Mouse (Mus musculus): ENCODE measurements at regions not wholly inside any gene's neighbourhood (a gene's known extent, or its start where the extent isn't known, plus 50 kb on each side); places are given as distances from the start of the nearest gene placed in this dataset.
A peak's percentile ranks its signal among the peaks of the same experiment; 100 is the strongest.

- Histone ChIP-seq H3K27ac (replicated peaks; ENCODE audit: low read depth, low read length) (no peak overlapping the region), H3K4me2 (ENCODE audit: low read depth, severe bottlenecking) (no peak overlapping the region), H3K9ac (ENCODE audit: low read length) (no peak overlapping the region), H3K27me3 (ENCODE audit: control insufficient read depth, insufficient read depth, low read length) (no peaks in the 10 kb centered on the region), H3K9me3 (ENCODE audit: control insufficient read depth, low read length) (no peaks in the 10 kb centered on the region), H3K4me1 (ENCODE audit: control insufficient read depth, insufficient read depth, low read length) (no peaks in the 10 kb centered on the region), H3K36me3 (ENCODE audit: control insufficient read depth, insufficient read depth, low read length) (no peaks in the 10 kb centered on the region), H3K4me3 (ENCODE audit: low read depth, low read length) (no peak overlapping the region)
- ATAC-seq (ENCODE audit: insufficient number of reproducible peaks, low FRiP score, low TSS enrichment, low read depth): no peak
- DNase-seq (ENCODE audit: low spot score): no peak
- WGBS: 92% methylated on average over 4 of the region's 4 CpGs
These were observed 269.4 kb upstream of the Chd6 start for GRCm38 (mm10) chr2:161378313-161378712.

- Histone ChIP-seq H3K4me1 (ENCODE audit: control insufficient read depth, insufficient read depth, low read length) (no peaks in the 10 kb centered on the region), H3K27me3 (ENCODE audit: control insufficient read depth, insufficient read depth, low read length) (no peaks in the 10 kb centered on the region), H3K36me3 (ENCODE audit: control insufficient read depth, insufficient read depth, low read length) (no peaks in the 10 kb centered on the region), H3K9me3 (ENCODE audit: control insufficient read depth, low read length) (no peaks in the 10 kb centered on the region), H3K4me3 (ENCODE audit: low read depth, low read length) (no peak overlapping the region), H3K4me2 (ENCODE audit: low read depth, severe bottlenecking) (no peak overlapping the region), H3K27ac (replicated peaks; ENCODE audit: low read depth, low read length) (no peak overlapping the region), H3K9ac (ENCODE audit: low read length) (no peak overlapping the region)
- no peak for ATAC-seq (ENCODE audit: insufficient number of reproducible peaks, low FRiP score, low TSS enrichment, low read depth)
- 82% methylated on average over 3 of the region's 3 CpGs for WGBS
- DNase-seq (ENCODE audit: low spot score): no peak
These were observed 253.4 kb upstream of the Chd6 start for GRCm38 (mm10) chr2:161362325-161362724.

- H3K27ac ChIP-seq (replicated peaks; ENCODE audit: low read depth, low read length): no peak overlapping the region
- 40% methylated on average over 4 of the region's 4 CpGs for WGBS
- no peaks in the 10 kb centered on the region for H3K4me1 ChIP-seq (ENCODE audit: control insufficient read depth, insufficient read depth, low read length)
- DNase-seq (ENCODE audit: low spot score) (no peak), ATAC-seq (ENCODE audit: insufficient number of reproducible peaks, low FRiP score, low TSS enrichment, low read depth) (no peak)
- H3K36me3 ChIP-seq (ENCODE audit: control insufficient read depth, insufficient read depth, low read length): no peaks in the 10 kb centered on the region
- no peak overlapping the region for H3K9ac ChIP-seq (ENCODE audit: low read length)
- no peak overlapping the region for H3K4me2 ChIP-seq (ENCODE audit: low read depth, severe bottlenecking)
- H3K27me3 ChIP-seq (ENCODE audit: control insufficient read depth, insufficient read depth, low read length): no peaks in the 10 kb centered on the region
- no peak overlapping the region for H3K4me3 ChIP-seq (ENCODE audit: low read depth, low read length)
- no peaks in the 10 kb centered on the region for H3K9me3 ChIP-seq (ENCODE audit: control insufficient read depth, low read length)
These were observed 240.2 kb upstream of the Chd6 start for GRCm38 (mm10) chr2:161349110-161349509.

- DNase-seq (ENCODE audit: low spot score): no peak
- 81% methylated on average over 2 of the region's 2 CpGs for WGBS
These were observed 235.1 kb upstream of the Chd6 start for GRCm38 (mm10) chr2:161344018-161344417.

GRCm38 (mm10) chr2:161342648-161343047 is 233.8 kb upstream of the Chd6 start:
- no peak for DNase-seq (ENCODE audit: low spot score)
- no peak overlapping the region for H3K4me2 ChIP-seq (ENCODE audit: low read depth, severe bottlenecking)
- ATAC-seq (ENCODE audit: insufficient number of reproducible peaks, low FRiP score, low TSS enrichment, low read depth): no peak
- H3K4me1 ChIP-seq (ENCODE audit: control insufficient read depth, insufficient read depth, low read length): peaks cover 12% of the 10 kb centered on the region
- no peak overlapping the region for H3K9ac ChIP-seq (ENCODE audit: low read length)
- no peak overlapping the region for H3K4me3 ChIP-seq (ENCODE audit: low read depth, low read length)
- H3K9me3 ChIP-seq (ENCODE audit: control insufficient read depth, low read length): no peaks in the 10 kb centered on the region
- no peak overlapping the region for H3K27ac ChIP-seq (replicated peaks; ENCODE audit: low read depth, low read length)
- no peaks in the 10 kb centered on the region for H3K36me3 ChIP-seq (ENCODE audit: control insufficient read depth, insufficient read depth, low read length)
- 89% methylated on average over 2 of the region's 2 CpGs for WGBS
- H3K27me3 ChIP-seq (ENCODE audit: control insufficient read depth, insufficient read depth, low read length): no peaks in the 10 kb centered on the region

More at GRCm38 (mm10) chr2:161344018-161344417, 235.1 kb upstream of the Chd6 start:
- no peaks in the 10 kb centered on the region for H3K9me3 ChIP-seq (ENCODE audit: control insufficient read depth, low read length)
- H3K4me3 ChIP-seq (ENCODE audit: low read depth, low read length): no peak overlapping the region
- no peak overlapping the region for H3K27ac ChIP-seq (replicated peaks; ENCODE audit: low read depth, low read length)
- H3K4me2 ChIP-seq (ENCODE audit: low read depth, severe bottlenecking): no peak overlapping the region
- H3K9ac ChIP-seq (ENCODE audit: low read length): no peak overlapping the region
- ATAC-seq (ENCODE audit: insufficient number of reproducible peaks, low FRiP score, low TSS enrichment, low read depth): no peak
- H3K27me3 ChIP-seq (ENCODE audit: control insufficient read depth, insufficient read depth, low read length): no peaks in the 10 kb centered on the region
- H3K36me3 ChIP-seq (ENCODE audit: control insufficient read depth, insufficient read depth, low read length): no peaks in the 10 kb centered on the region
- H3K4me1 ChIP-seq (ENCODE audit: control insufficient read depth, insufficient read depth, low read length): peaks cover 12% of the 10 kb centered on the region

- no peak overlapping the region for H3K27ac ChIP-seq (replicated peaks; ENCODE audit: low read depth, low read length)
- H3K9me3 ChIP-seq (ENCODE audit: control insufficient read depth, low read length): no peaks in the 10 kb centered on the region
- no peak overlapping the region for H3K4me3 ChIP-seq (ENCODE audit: low read depth, low read length)
- DNase-seq (ENCODE audit: low spot score) (peak; percentile 71), ATAC-seq (ENCODE audit: insufficient number of reproducible peaks, low FRiP score, low TSS enrichment, low read depth) (peak; percentile 78)
- H3K27me3 ChIP-seq (ENCODE audit: control insufficient read depth, insufficient read depth, low read length): no peaks in the 10 kb centered on the region
- H3K4me2 ChIP-seq (ENCODE audit: low read depth, severe bottlenecking): peak overlapping the region; percentile 35
- H3K36me3 ChIP-seq (ENCODE audit: control insufficient read depth, insufficient read depth, low read length): no peaks in the 10 kb centered on the region
- H3K4me1 ChIP-seq (ENCODE audit: control insufficient read depth, insufficient read depth, low read length): peaks cover 12% of the 10 kb centered on the region
- no peak overlapping the region for H3K9ac ChIP-seq (ENCODE audit: low read length)
- whole genome bisulfite sequencing: 2% methylated on average over 11 of the region's 11 CpGs
These were observed 232.6 kb upstream of the Chd6 start for GRCm38 (mm10) chr2:161341368-161341891.

DNA sequence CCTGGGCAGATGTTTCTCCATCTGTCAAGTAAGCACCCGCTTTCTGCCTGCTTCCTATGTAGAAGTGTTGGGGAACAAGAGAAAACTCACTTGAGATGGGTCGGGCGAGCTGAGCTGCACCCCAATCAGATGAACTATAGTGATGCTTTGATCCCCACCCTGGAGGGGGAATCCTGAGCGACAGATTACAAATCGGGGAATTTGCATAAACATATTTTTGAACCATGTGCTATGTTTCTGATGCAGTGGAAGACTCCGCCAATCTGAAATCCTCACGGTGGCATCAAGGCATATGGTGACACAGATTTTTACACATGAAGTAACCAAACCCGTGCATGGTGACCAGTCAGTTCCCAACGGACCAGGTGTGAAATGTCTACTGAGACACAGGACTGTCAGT is 231.4 kb upstream of the Chd6 start:
- H3K9me3 ChIP-seq (ENCODE audit: control insufficient read depth, low read length): no peaks in the 10 kb centered on the region
- H3K36me3 ChIP-seq (ENCODE audit: control insufficient read depth, insufficient read depth, low read length): no peaks in the 10 kb centered on the region
- no peak overlapping the region for H3K4me3 ChIP-seq (ENCODE audit: low read depth, low read length)
- ATAC-seq (ENCODE audit: insufficient number of reproducible peaks, low FRiP score, low TSS enrichment, low read depth) (no peak), DNase-seq (ENCODE audit: low spot score) (no peak)
- H3K27me3 ChIP-seq (ENCODE audit: control insufficient read depth, insufficient read depth, low read length): no peaks in the 10 kb centered on the region
- 87% methylated on average over 9 of the region's 9 CpGs for WGBS
- H3K4me2 ChIP-seq (ENCODE audit: low read depth, severe bottlenecking): no peak overlapping the region
- H3K9ac ChIP-seq (ENCODE audit: low read length): no peak overlapping the region
- H3K27ac ChIP-seq (replicated peaks; ENCODE audit: low read depth, low read length): no peak overlapping the region
- peaks cover 12% of the 10 kb centered on the region for H3K4me1 ChIP-seq (ENCODE audit: control insufficient read depth, insufficient read depth, low read length)

DNA sequence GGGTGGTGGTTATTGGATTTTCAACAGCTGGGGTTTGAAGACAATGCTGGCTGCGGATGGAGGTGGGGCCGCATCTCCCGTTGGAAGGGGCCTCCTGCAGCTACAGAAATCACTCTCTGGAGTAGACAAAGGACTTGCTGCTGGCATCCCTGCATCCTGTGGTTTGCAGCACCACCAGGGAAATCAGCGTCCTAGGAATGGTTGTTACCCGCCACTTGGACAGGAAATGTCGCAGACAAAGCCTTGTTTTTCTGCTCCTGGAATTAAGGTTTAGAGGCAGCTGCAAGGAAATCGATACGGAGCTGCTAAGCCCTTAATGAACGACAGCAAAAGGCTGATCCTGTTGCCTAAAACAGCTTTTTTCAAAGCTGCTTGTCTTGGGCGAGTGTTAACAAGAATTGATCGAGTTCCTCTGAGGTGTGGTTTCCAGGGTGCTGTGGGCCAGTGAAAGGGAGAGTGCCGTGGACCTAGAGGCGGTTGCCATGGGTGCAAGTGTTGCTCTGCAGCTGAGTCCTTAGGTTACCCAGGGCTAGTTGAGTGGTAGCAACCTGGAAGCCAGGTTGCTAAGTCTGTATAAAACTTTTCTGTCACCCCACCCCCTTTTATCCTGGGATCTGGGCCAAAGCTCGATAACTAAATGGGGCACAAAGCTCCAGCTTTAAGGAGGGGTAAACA is 230.6 kb upstream of the Chd6 start:
- ATAC-seq (ENCODE audit: insufficient number of reproducible peaks, low FRiP score, low TSS enrichment, low read depth): peak; percentile 45; the same call in 1 of the 2 replicates
- no peak overlapping the region for H3K4me3 ChIP-seq (ENCODE audit: low read depth, low read length)

More for the DNA sequence above, 230.6 kb upstream of the Chd6 start:
- H3K9me3 ChIP-seq (ENCODE audit: control insufficient read depth, low read length): no peaks in the 10 kb centered on the region
- no peak overlapping the region for H3K9ac ChIP-seq (ENCODE audit: low read length)
- peak; percentile 49 for DNase-seq (ENCODE audit: low spot score)
- H3K4me2 ChIP-seq (ENCODE audit: low read depth, severe bottlenecking): no peak overlapping the region
- peaks cover 12% of the 10 kb centered on the region for H3K4me1 ChIP-seq (ENCODE audit: control insufficient read depth, insufficient read depth, low read length)
- 0 out of 2 replicates have a peak overlapping the region, but pooled peaks have one; percentile 42 for H3K27ac ChIP-seq (replicated peaks; ENCODE audit: low read depth, low read length)
- no peaks in the 10 kb centered on the region for H3K27me3 ChIP-seq (ENCODE audit: control insufficient read depth, insufficient read depth, low read length)
- H3K36me3 ChIP-seq (ENCODE audit: control insufficient read depth, insufficient read depth, low read length): no peaks in the 10 kb centered on the region
- 16% methylated on average over 14 of the region's 14 CpGs for WGBS
